Mouse (Mus musculus): ENCODE measurements around the gene Tex13c2.
A peak's percentile ranks its signal among the peaks of the same experiment; 100 is the strongest.

Tex13c2 gene

GRCm38 (mm10) chrX:42489446-42489845 is at the start of gene Tex13c2:
Tex13c2 (plus strand) TSS chrX:42489691.
- no peak for DNase-seq

GRCm38 (mm10) chrX:42450305-42450704 is 39.2 kb upstream of the Tex13c2 start:
- no peak for DNase-seq

GRCm38 (mm10) chrX:42453001-42453400 is 36.5 kb upstream of the Tex13c2 start:
- no peak for DNase-seq

- DNase-seq, result no peak
Observed at GRCm38 (mm10) chrX:42454533-42454932, 35.0 kb upstream of the Tex13c2 start.

GRCm38 (mm10) chrX:42490336-42490735 is 845 bp downstream of the Tex13c2 start:
- no peak for DNase-seq

- no peak for DNase-seq
Observed at GRCm38 (mm10) chrX:42500538-42500937, 11.0 kb downstream of the Tex13c2 start.

GRCm38 (mm10) chrX:42502291-42503043 is 13.0 kb downstream of the Tex13c2 start, which contains the start of gene Sh2d1a:
Sh2d1a (plus strand) TSS chrX:42502453.
- no peak for DNase-seq

GRCm38 (mm10) chrX:42511105-42511504 is 21.6 kb downstream of the Tex13c2 start:
- DNase-seq, result no peak

GRCm38 (mm10) chrX:42512567-42512966 is 23.1 kb downstream of the Tex13c2 start:
- no peak for DNase-seq

GRCm38 (mm10) chrX:42522868-42523267 is 33.4 kb downstream of the Tex13c2 start:
- no peak for DNase-seq

- DNase-seq, result no peak
Observed at GRCm38 (mm10) chrX:42530703-42531102, 41.2 kb downstream of the Tex13c2 start.

GRCm38 (mm10) chrX:42540030-42540755 is 50.7 kb downstream of the Tex13c2 start:
- DNase-seq, result no peak

GRCm38 (mm10) chrX:42540756-42541053 is 51.2 kb downstream of the Tex13c2 start:
- peak; percentile 46 to 65 for DNase-seq

Measured in lung, adult 18-20 months (tissue).